Comparison of ENCODE assay signal across 15 mouse cellular contexts in the genomic region with DNA sequence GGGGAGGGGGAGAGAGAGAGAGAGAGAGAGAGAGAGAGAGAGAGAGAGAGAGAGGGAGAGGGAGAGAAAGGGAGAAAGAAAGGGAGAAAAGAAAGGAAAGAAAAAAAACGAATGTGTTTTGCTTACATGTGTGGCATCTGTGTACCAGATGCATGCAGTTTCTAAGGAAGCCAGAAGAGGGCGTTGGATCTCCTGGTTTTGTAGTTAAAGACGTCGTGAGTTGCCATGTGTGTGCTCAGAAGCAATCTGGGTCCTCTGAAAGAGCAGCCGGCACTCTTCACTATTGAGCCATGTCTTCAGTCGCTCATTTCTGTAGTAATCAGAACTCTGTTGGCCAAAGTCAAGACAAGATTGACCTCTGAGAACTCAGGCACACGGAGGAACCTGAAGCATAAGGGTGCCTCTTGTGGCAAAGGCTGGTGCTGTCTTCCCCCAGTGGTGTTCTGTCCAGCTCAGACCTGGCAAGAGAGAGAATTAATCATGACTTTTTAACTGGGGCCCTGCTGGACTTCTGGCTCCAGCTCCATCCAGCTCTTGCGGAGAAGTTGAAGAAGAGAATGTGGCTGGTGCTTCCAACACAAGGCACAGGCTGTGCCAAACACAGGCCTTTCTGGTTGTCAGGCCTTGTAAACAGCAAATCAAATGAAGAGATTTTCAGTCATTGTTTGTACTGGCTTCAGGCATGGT.
DNase-seq lines count a peak whose midpoint lies in the region; ATAC-seq and TF ChIP-seq lines count a peak whose summit lies in the region.
"Had no signal": no experiment of that assay in that cellular context is flagged by ENCODE, and none has a peak within 500 bp of the region (broad histone marks: within the 10 kb centered on the region; RNA-seq: fewer than 3 reads in every experiment).

No protein-coding gene starts in this region.

- H3K36me3 ChIP-seq in forebrain, postnatal 0 days (ENCODE audit: insufficient read depth), result no peaks in the 10 kb centered on the region
- no peaks in the 10 kb centered on the region for H3K36me3 ChIP-seq in forebrain, embryonic 15.5 days
- H3K36me3 ChIP-seq in kidney, adult 2 months (ENCODE audit: control insufficient read depth, insufficient read depth, low read length), result no peaks in the 10 kb centered on the region
- H3K36me3 ChIP-seq in kidney, embryonic 14.5 days (ENCODE audit: control insufficient read depth, insufficient read depth, low read length), result no peaks in the 10 kb centered on the region
- H3K36me3 ChIP-seq: hindbrain, embryonic 12.5 days; liver, embryonic 13.5 days had no signal

- no peak for DNase-seq in forebrain, postnatal 0 days
- DNase-seq in kidney, adult 2 months, result peak; percentile 46
- peak; percentile 33 for DNase-seq in A20 (ENCODE audit: low read depth, low spot score)
- peak; percentile 81 for DNase-seq in ZHBTc4 (ENCODE audit: low read depth, low spot score)
- DNase-seq in urinary bladder, postnatal 36 days (ENCODE audit: low spot score in 2 of 2), result no peak
- DNase-seq in adrenal gland, postnatal 4 days (ENCODE audit: low spot score in 2 of 2), result no peak
- DNase-seq: adrenal gland, adult 2 months; liver, embryonic 13.5 days; lung, postnatal 4 days; right cerebral cortex, postnatal 25 days; thymus, postnatal 4 days had no signal

- WGBS in forebrain, postnatal 0 days, result 65% methylated on average over 8 of the region's 8 CpGs
- WGBS in forebrain, embryonic 15.5 days, result 65% methylated on average over 8 of the region's 8 CpGs
- WGBS in kidney, adult 2 months, result 62% methylated on average over 8 of the region's 8 CpGs
- WGBS in kidney, embryonic 14.5 days, result 59% methylated on average over 8 of the region's 8 CpGs

- no peak overlapping the region for H3K27ac ChIP-seq in forebrain, postnatal 0 days (ENCODE audit: low read depth, low read length)
- H3K27ac ChIP-seq in forebrain, embryonic 15.5 days (replicated peaks), result no peak overlapping the region
- no peak overlapping the region for H3K27ac ChIP-seq in kidney, adult 2 months (ENCODE audit: insufficient read depth, low read depth, low read length)
- H3K27ac ChIP-seq in kidney, embryonic 14.5 days (ENCODE audit: low read depth, low read length), result no peak overlapping the region
- H3K27ac ChIP-seq: hindbrain, embryonic 12.5 days; liver, embryonic 13.5 days had no signal

- no peak overlapping the region for H3K9ac ChIP-seq in forebrain, postnatal 0 days
- H3K9ac ChIP-seq in forebrain, embryonic 15.5 days (replicated peaks), result no peak overlapping the region
- H3K9ac ChIP-seq in kidney, embryonic 14.5 days (ENCODE audit: low read depth, low read length), result no peak overlapping the region
- H3K9ac ChIP-seq: hindbrain, embryonic 12.5 days; liver, embryonic 13.5 days had no signal

- TF ChIP-seq CTCF in forebrain, postnatal 0 days (IDR thresholded peaks at IDR 0.05; ENCODE audit: low read depth), result peak; percentile 42; the same call in 1 of the 2 replicates
- TF ChIP-seq CTCF in kidney, adult 2 months (conservative IDR thresholded peaks at IDR 0.05; ENCODE audit: insufficient read depth, insufficient read length, low read depth, low read length), result no peak; the same call in 1 of the 2 replicates

- H3K4me3 ChIP-seq in forebrain, postnatal 0 days (ENCODE audit: low read depth, low read length), result no peak overlapping the region
- H3K4me3 ChIP-seq in forebrain, embryonic 15.5 days, result no peak overlapping the region
- no peak overlapping the region for H3K4me3 ChIP-seq in kidney, adult 2 months (ENCODE audit: insufficient read depth, low read depth, low read length)
- H3K4me3 ChIP-seq in kidney, embryonic 14.5 days (ENCODE audit: low read length), result no peak overlapping the region
- H3K4me3 ChIP-seq: hindbrain, embryonic 12.5 days; liver, embryonic 13.5 days had no signal

- no peaks in the 10 kb centered on the region for H3K9me3 ChIP-seq in forebrain, postnatal 0 days (ENCODE audit: low read length)
- no peaks in the 10 kb centered on the region for H3K9me3 ChIP-seq in forebrain, embryonic 15.5 days
- H3K9me3 ChIP-seq in kidney, embryonic 14.5 days (ENCODE audit: control insufficient read depth, low read length), result peaks cover 1% of the 10 kb centered on the region; the same call in 1 of the 2 replicates
- H3K9me3 ChIP-seq: hindbrain, embryonic 12.5 days; liver, embryonic 13.5 days had no signal

- TF ChIP-seq POLR2A in kidney, adult 2 months (IDR thresholded peaks at IDR 0.05; ENCODE audit: low read depth, low read length), result no peak

- ATAC-seq in forebrain, postnatal 0 days, result no peak
- ATAC-seq in forebrain, embryonic 15.5 days (replicated peaks), result no peak
- no peak for ATAC-seq in kidney, embryonic 14.5 days (ENCODE audit: low FRiP score, low TSS enrichment)
- ATAC-seq: forebrain, embryonic 14.5 days had no signal

- H3K4me1 ChIP-seq in forebrain, postnatal 0 days (ENCODE audit: insufficient read depth), result peaks cover 15% of the 10 kb centered on the region
- H3K4me1 ChIP-seq in forebrain, embryonic 15.5 days, result peaks cover 37% of the 10 kb centered on the region
- H3K4me1 ChIP-seq in kidney, adult 2 months (ENCODE audit: control insufficient read depth, insufficient read depth, low read length), result no peaks in the 10 kb centered on the region; the same call in 1 of the 2 replicates
- H3K4me1 ChIP-seq in kidney, embryonic 14.5 days (ENCODE audit: control insufficient read depth, insufficient read depth, low read length), result peaks cover 17% of the 10 kb centered on the region; the same call in 1 of the 2 replicates

- no peak overlapping the region for H3K4me2 ChIP-seq in forebrain, postnatal 0 days (ENCODE audit: low read depth)
- H3K4me2 ChIP-seq in forebrain, embryonic 15.5 days (replicated peaks), result no peak overlapping the region
- H3K4me2 ChIP-seq in kidney, embryonic 14.5 days (replicated peaks; ENCODE audit: low read depth, low read length), result no peak overlapping the region
- H3K4me2 ChIP-seq: hindbrain, embryonic 12.5 days; liver, embryonic 13.5 days had no signal

- no peaks in the 10 kb centered on the region for H3K27me3 ChIP-seq in forebrain, postnatal 0 days (ENCODE audit: insufficient read depth, low read length)
- peaks cover 8% of the 10 kb centered on the region; the same call in 1 of the 2 replicates for H3K27me3 ChIP-seq in forebrain, embryonic 15.5 days
- no peaks in the 10 kb centered on the region for H3K27me3 ChIP-seq in kidney, adult 2 months (replicated peaks; ENCODE audit: control insufficient read depth, insufficient read depth, low read length)
- peaks cover 37% of the 10 kb centered on the region for H3K27me3 ChIP-seq in kidney, embryonic 14.5 days (ENCODE audit: control insufficient read depth, insufficient read depth, low read length)

Comparison
In these comparisons a context has a peak if more than half of its experiments do, and no peak if none do; other contexts are left out.
1. DNase-seq: peak in kidney, adult 2 months (single experiment), A20 (single experiment) and ZHBTc4 (single experiment); none in forebrain, postnatal 0 days (single experiment), urinary bladder, postnatal 36 days (0 of 2) and adrenal gland, postnatal 4 days (0 of 2).